17 mouse cellular contexts compared by ENCODE assay signal in genomic region chr6:122635315-122635714, GRCm38 (mm10). TPM values are rescaled to one million over a fixed set of nuclear protein-coding genes. Genes with fewer than 3 reads are reported as not detected.
DNase-seq lines count a peak whose midpoint lies in the region; ATAC-seq and TF ChIP-seq lines count a peak whose summit lies in the region.
"Had no signal": no experiment of that assay in that cellular context is flagged by ENCODE, and none has a peak within 500 bp of the region (broad histone marks: within the 10 kb centered on the region; RNA-seq: fewer than 3 reads in every experiment).

No protein-coding gene starts in this region.

- H3K27me3 ChIP-seq in forebrain, embryonic 10.5 days (ENCODE audit: poor library complexity, severe bottlenecking): no peaks in the 10 kb centered on the region
- H3K27me3 ChIP-seq: lung, embryonic 15.5 days had no signal

- no peak overlapping the region for H3K4me3 ChIP-seq in layer of hippocampus, adult 2 months
- H3K4me3 ChIP-seq in forebrain, embryonic 10.5 days: no peak overlapping the region
- H3K4me3 ChIP-seq: heart, adult 2 months; hindbrain, embryonic 10.5 days; lung, embryonic 15.5 days had no signal

- no peak overlapping the region for H3K27ac ChIP-seq in layer of hippocampus, adult 2 months
- H3K27ac ChIP-seq in forebrain, embryonic 10.5 days: no peak overlapping the region
- H3K27ac ChIP-seq: heart, adult 2 months; hindbrain, embryonic 10.5 days; lung, embryonic 15.5 days had no signal

- no peaks in the 10 kb centered on the region for H3K36me3 ChIP-seq in forebrain, embryonic 10.5 days (replicated peaks)
- H3K36me3 ChIP-seq: hindbrain, embryonic 10.5 days; lung, embryonic 15.5 days had no signal

- no peak for TF ChIP-seq CTCF in layer of hippocampus, adult 2 months (conservative IDR thresholded peaks at IDR 0.05)

- DNase-seq in adrenal gland, adult (ENCODE audit: inconsistent age in 2 of 2, low spot score in 1 of 2): peak; percentile 15 to 56
- DNase-seq in adrenal gland, postnatal 14 days: no peak
- DNase-seq in layer of hippocampus, adult 11-12 months (ENCODE audit: low spot score): peak; percentile 11
- DNase-seq in layer of hippocampus, adult 2 months (ENCODE audit: low spot score in 2 of 2): no peak
- peak; percentile 69 for DNase-seq in fibroblast of lung, adult 2 months (ENCODE audit: low read depth)
- no peak for DNase-seq in right cerebral cortex, postnatal 14 days
- DNase-seq in forebrain, embryonic 10.5 days (ENCODE audit: extremely low spot score, low spot score): no peak
- DNase-seq: cerebellum, adult 18-20 months; left cerebral cortex, postnatal 4 days; right cerebral cortex, postnatal 25 days had no signal

- no peaks in the 10 kb centered on the region for H3K4me1 ChIP-seq in forebrain, embryonic 10.5 days
- H3K4me1 ChIP-seq: hindbrain, embryonic 10.5 days; lung, embryonic 15.5 days had no signal

- peak; percentile 95 for ATAC-seq in megakaryocyte progenitor cell, adult 5-6 weeks (replicated peaks; ENCODE audit: poor library complexity)
- ATAC-seq: intestine, embryonic 16.5 days; midbrain, embryonic 16.5 days had no signal

- no peaks in the 10 kb centered on the region for H3K9me3 ChIP-seq in forebrain, embryonic 10.5 days
- H3K9me3 ChIP-seq: hindbrain, embryonic 10.5 days; lung, embryonic 15.5 days had no signal

- 91% methylated on average over 7 of the region's 7 CpGs for WGBS in forebrain, embryonic 10.5 days

RNA-seq across cellular contexts. Expression of gene Dppa3, which starts 9.1 kb away (rescaled TPM):
- not detected in 2 replicates for total RNA-seq in adrenal gland, postnatal 14 days (2021)
- not detected for total RNA-seq in layer of hippocampus, adult 2 months (2021)
- total RNA-seq in megakaryocyte progenitor cell, adult 5-6 weeks (2015): not detected in 2 replicates
- total RNA-seq in megakaryocyte progenitor cell, adult 5-6 weeks (2017): not detected in 2 replicates
- not detected in 2 replicates for polyA plus RNA-seq in forebrain, embryonic 10.5 days (2016; fragmentation: Nextera tagmentation; extraction: Ambion mirVana)
- total RNA-seq: heart, adult 2 months; left cerebral cortex, postnatal 4 days; MEL had no signal
- polyA plus RNA-seq: heart, adult 2 months; hindbrain, embryonic 10.5 days; intestine, embryonic 16.5 days; lung, embryonic 15.5 days; midbrain, embryonic 16.5 days had no signal

RNA-seq across cellular contexts. Expression of gene Gdf3, which starts 25.4 kb away (rescaled TPM):
- total RNA-seq in adrenal gland, postnatal 14 days (2021): not detected in 2 replicates
- total RNA-seq in layer of hippocampus, adult 2 months (2021): not detected
- 9.5 and 10.8 TPM in 2 replicates for total RNA-seq in megakaryocyte progenitor cell, adult 5-6 weeks (2015)
- total RNA-seq in megakaryocyte progenitor cell, adult 5-6 weeks (2017): 4.2 and 6.7 TPM in 2 replicates
- 0.09 TPM in 1 of 2 replicates, not detected in the other for polyA plus RNA-seq in forebrain, embryonic 10.5 days (2016; fragmentation: Nextera tagmentation; extraction: Ambion mirVana)
- total RNA-seq: heart, adult 2 months; left cerebral cortex, postnatal 4 days had no signal
- polyA plus RNA-seq: heart, adult 2 months; hindbrain, embryonic 10.5 days; lung, embryonic 15.5 days had no signal

RNA-seq across cellular contexts. Expression of gene Apobec1, which starts 33.1 kb away (rescaled TPM):
- total RNA-seq in adrenal gland, postnatal 14 days (2021): 8.8 and 12.2 TPM in 2 replicates
- 1 to 10 TPM; 1.5 to 2.3 TPM for total RNA-seq in layer of hippocampus, adult 2 months (2021)
- 23.6 and 23.7 TPM in 2 replicates for total RNA-seq in megakaryocyte progenitor cell, adult 5-6 weeks (2015)
- total RNA-seq in megakaryocyte progenitor cell, adult 5-6 weeks (2017): 15.0 and 16.7 TPM in 2 replicates
- polyA plus RNA-seq in forebrain, embryonic 10.5 days (2016; fragmentation: Nextera tagmentation; extraction: Ambion mirVana): 1.4 and 1.5 TPM in 2 replicates

Comparison
In these comparisons a context has a peak if more than half of its experiments do, and no peak if none do; other contexts are left out.
1. DNase-seq: peak in adrenal gland, adult (2 of 2), layer of hippocampus, adult 11-12 months (single experiment) and fibroblast of lung, adult 2 months (single experiment); none in adrenal gland, postnatal 14 days (single experiment), layer of hippocampus, adult 2 months (0 of 2), right cerebral cortex, postnatal 14 days (single experiment) and forebrain, embryonic 10.5 days (single experiment).